Mouse (Mus musculus) c-Kit-positive CD71-positive TER-119-positive erythroid progenitor cells, embryonic 14.5 days (primary cell): ENCODE measurements at regions not wholly inside any gene's neighbourhood (a gene's known extent, or its start where the extent isn't known, plus 50 kb on each side); places are given as distances from the start of the nearest gene placed in this dataset.
A peak's percentile ranks its signal among the peaks of the same experiment; 100 is the strongest.

Experiments
- DNase-seq: peaks from one replicate; pipeline ENCODE4 v3.0.0-alpha.2; 2013; ENCODE audit warnings: low spot score

GRCm38 (mm10) chr13:56350705-56351400 lies 54.5 kb upstream of the Cxcl14 start:
- no peak for DNase-seq

- DNase-seq = no peak
These were observed 55.0 kb upstream of the Cxcl14 start for GRCm38 (mm10) chr13:56351401-56351735.

GRCm38 (mm10) chr13:56352436-56352835 lies 56.1 kb upstream of the Cxcl14 start:
- DNase-seq = no peak

DNA sequence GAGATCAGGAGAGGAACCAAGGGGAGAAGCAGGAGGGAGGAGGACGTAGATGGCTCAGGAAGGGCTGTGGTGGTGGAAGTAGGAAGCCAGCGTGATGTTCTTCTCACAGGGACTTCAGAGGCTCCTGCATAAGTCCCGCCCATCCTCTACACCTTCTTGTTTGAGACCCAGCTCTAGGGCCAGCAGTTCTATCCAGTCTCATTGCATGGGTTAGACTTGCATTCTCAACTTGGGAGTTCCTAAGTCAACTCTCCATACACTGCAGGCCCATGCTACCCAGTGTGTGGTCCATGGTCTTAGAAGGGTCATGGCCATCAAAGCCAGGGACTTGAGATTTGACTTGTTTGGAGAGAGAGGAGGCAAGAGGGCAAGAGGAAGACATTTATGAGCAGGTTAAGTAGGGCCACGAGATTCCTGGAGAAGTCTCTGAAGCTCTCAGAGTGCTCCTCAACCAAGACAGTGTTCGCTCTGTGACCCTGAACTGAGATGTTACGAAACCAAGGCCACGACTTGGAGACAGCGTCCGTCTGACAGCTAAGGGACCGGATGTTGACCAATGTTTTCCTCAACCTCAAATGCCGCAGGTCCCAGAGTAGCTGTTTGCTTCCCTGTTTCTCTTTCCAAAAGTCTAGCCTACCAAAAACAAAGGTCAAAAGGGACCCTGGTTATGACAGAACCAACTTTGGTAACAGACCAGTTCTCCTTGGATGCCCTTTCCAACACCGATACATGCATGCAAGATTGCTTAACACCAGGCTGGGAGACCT lies 56.7 kb upstream of the Cxcl14 start:
- no peak for DNase-seq

GRCm38 (mm10) chr13:56353921-56354320 lies 57.6 kb upstream of the Cxcl14 start:
- no peak for DNase-seq

DNA sequence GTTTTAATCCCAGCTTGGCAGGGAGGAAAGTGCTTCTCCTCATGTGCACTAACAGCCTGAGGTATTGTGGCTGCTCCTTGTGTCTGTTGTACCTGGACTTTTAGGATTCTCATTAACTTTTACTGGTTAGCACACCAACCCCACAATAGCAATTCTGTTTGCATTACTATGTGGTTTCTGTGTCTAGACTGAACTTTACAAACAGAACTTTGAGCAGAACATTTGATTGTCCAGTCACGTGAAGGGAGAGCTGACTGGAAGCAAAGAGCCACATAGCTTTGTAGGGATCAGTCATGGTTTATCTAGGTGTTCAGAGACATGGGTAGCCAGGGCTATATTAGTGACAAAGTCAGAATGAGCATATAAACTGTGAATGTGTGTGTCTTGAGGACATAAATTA lies 58.3 kb upstream of the Cxcl14 start:
- no peak for DNase-seq

- DNase-seq = peak; percentile 4
These were observed 60.6 kb upstream of the Cxcl14 start for GRCm38 (mm10) chr13:56356999-56357398.

GRCm38 (mm10) chr13:56357955-56358354 lies 61.6 kb upstream of the Cxcl14 start:
- peak; percentile 12 for DNase-seq

- DNase-seq = no peak
These were observed 62.5 kb upstream of the Cxcl14 start for GRCm38 (mm10) chr13:56358827-56359226.

GRCm38 (mm10) chr13:56359554-56359953 lies 63.2 kb upstream of the Cxcl14 start:
- no peak for DNase-seq

DNA sequence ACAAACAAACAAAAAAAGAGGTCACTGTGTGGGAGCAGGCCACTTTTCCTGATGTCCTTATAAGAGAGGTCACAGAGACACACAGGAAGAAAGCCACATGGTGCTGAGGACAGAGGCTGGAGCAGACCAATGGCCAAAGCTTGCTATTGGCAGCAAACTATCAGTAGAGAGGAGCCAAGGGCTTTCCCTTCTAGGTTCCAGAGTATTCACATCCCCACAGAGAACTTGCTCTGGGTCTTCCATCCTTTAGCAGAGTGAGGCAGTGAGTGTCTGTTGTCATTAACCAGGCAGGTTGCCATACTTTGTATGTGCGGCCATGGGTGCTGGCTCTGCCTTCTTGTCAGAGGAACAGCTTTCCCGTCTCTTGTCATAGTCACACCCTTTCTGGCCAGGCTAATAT lies 64.5 kb upstream of the Cxcl14 start:
- DNase-seq = no peak

GRCm38 (mm10) chr13:56362238-56362637 lies 64.2 kb upstream of the Gm3045 start:
- DNase-seq = no peak

DNA sequence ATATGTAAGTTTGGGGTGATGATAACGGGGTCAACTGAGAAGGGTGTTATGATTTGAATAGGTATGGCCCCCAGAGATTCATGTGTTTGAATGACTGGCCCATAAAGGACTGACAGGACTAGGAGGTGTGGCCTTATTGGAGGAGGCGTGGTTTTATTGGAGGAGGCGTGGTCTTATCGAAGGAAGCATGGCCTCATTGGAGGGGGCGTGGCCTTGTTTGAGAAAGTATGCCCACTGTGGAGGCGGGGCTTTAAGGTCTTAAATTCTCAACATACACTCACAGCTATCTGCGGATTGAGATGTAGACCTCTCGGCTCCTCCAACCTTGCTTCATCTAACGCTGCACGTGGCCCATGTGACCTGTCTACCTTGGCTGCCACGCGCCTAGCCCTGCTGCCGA lies 63.7 kb upstream of the Gm3045 start:
- peak; percentile 12 for DNase-seq

GRCm38 (mm10) chr13:56369600-56369999 lies 56.8 kb upstream of the Gm3045 start:
- DNase-seq = no peak

DNA sequence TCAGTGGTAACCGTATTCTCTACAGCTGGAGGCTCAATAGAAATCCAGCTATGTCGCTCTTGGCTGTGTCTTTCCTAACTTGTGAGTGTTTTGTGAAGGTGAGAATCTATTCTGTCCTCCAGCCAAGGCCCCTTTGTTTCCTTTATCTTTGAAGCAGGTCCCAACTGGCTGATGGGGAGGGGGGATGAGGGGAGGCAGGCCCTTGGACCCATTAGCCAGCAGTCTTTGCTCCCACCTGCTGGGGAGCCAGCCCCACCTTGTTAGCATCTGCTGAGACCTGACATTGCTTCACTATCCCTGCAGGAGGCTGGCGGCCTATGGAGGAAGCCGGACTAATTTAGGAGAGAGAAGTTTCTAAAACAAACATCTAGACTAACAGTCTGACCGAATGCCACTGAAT lies 55.0 kb upstream of the Gm3045 start:
- no peak for DNase-seq

DNA sequence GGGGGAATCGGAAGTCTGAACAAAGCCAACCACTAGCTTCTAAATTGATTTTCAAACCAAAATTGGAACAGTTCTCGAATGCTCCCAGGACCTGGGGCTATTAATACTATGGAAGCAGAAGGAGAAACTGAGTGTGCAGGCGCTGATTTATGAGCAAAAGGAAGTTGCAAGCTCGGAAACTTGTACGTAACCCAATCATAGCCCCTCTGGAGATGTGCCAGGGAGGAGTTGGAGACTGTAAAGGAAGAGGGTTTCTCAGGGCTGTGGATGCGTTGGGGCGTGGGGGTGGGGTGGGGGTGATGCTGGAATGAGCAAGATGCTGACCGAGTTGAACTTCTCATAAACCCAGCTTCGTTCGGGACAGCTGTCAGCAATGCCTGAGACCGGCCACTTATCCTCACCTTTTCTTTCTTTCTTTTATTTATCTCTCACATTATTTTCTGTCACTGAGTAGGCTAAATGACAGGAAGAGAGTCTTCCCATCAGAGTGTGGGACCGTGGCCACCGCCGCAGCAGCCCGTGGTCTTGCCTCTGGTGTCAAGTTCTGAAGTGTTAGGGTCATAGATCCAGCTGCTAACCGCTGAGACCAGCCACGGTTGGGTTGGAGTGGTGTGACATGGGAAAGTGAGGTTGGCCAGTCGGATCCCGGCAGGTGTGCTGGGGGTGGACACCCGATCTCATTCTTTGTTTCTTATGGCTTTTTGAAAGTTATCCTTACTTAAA lies 54.2 kb upstream of the Gm3045 start:
- DNase-seq = no peak

DNA sequence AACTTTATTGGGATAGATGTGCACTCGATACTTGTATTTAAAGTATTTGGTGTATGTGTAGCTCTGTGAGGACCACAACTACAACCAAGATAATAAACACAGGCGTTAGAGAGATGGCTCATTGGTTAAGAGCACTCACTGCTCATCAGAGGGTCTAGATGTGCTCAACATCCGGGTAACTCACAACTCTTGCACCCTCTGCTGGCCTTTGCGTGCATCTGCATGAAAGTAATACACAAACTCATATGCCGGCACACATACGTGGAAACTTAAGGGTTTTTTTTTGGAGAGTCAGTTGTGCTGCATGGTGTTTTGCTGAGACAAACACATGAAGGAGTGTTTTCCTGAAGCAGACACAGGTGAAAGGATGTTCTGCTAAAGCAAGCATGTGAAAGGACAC lies 53.7 kb upstream of the Gm3045 start:
- no peak for DNase-seq
